Mouse (Mus musculus) limb, embryonic 10.5 days (tissue): Measurements from ENCODE around the gene Thsd4. TPM values are rescaled to one million over a fixed set of nuclear protein-coding genes. Genes with fewer than 3 reads are reported as not detected.

ENCODE experiments used
- DNase-seq: peaks from one replicate; pipeline ENCODE4 v3.0.0-alpha.2; 2017; ENCODE audit warnings: low spot score
- H3K27ac ChIP-seq: fragments of 300-500 bp; sonication (generic); 2 replicates; pipeline ENCODE4 v1.5.1; 2016; ENCODE audit warnings: mild to moderate bottlenecking
- H3K27me3 ChIP-seq: fragments of 300-500 bp; sonication (generic); 2 replicates; pipeline ENCODE4 v1.6.1; 2016; ENCODE audit warnings: low read depth, mild to moderate bottlenecking; ENCODE audit not compliant: poor library complexity, severe bottlenecking
- H3K36me3 ChIP-seq: fragments of 300-500 bp; sonication (generic); 2 replicates; pipeline ENCODE4 v1.6.1; 2016; ENCODE audit warnings: mild to moderate bottlenecking, moderate library complexity
- H3K4me1 ChIP-seq: fragments of 300-500 bp; sonication (generic); 2 replicates; pipeline ENCODE4 v1.6.1; 2016
- H3K4me3 ChIP-seq: fragments of 300-500 bp; sonication (generic); 2 replicates; pipeline ENCODE4 v1.5.1; 2016; ENCODE audit warnings: mild to moderate bottlenecking, moderate library complexity
- H3K9me3 ChIP-seq: fragments of 300-500 bp; sonication (generic); replicated peaks from 2 replicates; pipeline ENCODE4 v1.6.1; 2016; ENCODE audit warnings: mild to moderate bottlenecking
- WGBS: fragments of 180-500 bp; shearing (Covaris S2); methylation state at CpG from one replicate; pipeline ENCODE4 v1.1.7; 2016; 5-methylcytosine and 5-hydroxymethylcytosine counted together
- polyA plus RNA-seq: library from polyadenylated mRNA; unstranded; fragments of >200 nt; fragmentation: Nextera tagmentation; extraction: Ambion mirVana; gene quantifications from 2 replicates; pipeline ENCODE4 v1.2.1, GENCODE M21; 2016

Gene Thsd4
- polyA plus RNA-seq, 1 experiment from 2014 or later = 11.8 TPM

GRCm38 (mm10) chr9:60506136-60506535 lies 15.7 kb downstream of the Thsd4 start:
- H3K4me3 ChIP-seq = no peak overlapping the region
- no peaks in the 10 kb centered on the region for H3K36me3 ChIP-seq
- peaks cover 51% of the 10 kb centered on the region for H3K4me1 ChIP-seq
- H3K9me3 ChIP-seq = no peaks in the 10 kb centered on the region
- no peak for DNase-seq
- H3K27ac ChIP-seq = no peak overlapping the region
- WGBS = 48% methylated on average over 5 of the region's 5 CpGs
- peaks cover 15% of the 10 kb centered on the region for H3K27me3 ChIP-seq

- Histone ChIP-seq H3K4me1 (peaks cover 44% of the 10 kb centered on the region), H3K27ac (0 out of 2 replicates have a peak overlapping the region, but pooled peaks have one; percentile 17), H3K36me3 (no peaks in the 10 kb centered on the region), H3K27me3 (peaks cover 11% of the 10 kb centered on the region; the same call in 1 of the 2 replicates), H3K9me3 (no peaks in the 10 kb centered on the region), H3K4me3 (no peak overlapping the region)
- DNase-seq = no peak
- WGBS = 72% methylated on average over 14 of the region's 14 CpGs
These were observed 17.2 kb downstream of the Thsd4 start for GRCm38 (mm10) chr9:60504378-60505285.

DNA sequence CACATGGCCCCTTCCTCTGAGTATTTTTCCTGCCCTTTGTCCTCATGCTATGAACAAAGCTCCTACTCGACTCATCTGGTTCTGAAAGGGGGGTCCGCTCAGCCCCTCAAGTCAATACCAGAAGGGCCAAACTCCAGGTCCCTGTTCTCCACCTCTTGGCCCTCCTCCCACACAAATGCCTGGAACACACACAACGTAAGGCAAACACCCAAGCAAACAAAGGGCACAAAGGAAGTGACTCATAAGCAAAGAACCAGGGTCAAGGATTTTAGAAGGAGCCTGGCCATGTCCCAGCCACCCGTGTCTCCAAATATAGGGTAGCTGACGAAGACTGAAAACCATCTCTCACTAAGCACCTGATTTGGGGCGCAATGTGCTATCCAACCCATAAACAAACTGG lies 19.6 kb downstream of the Thsd4 start:
- Histone ChIP-seq H3K27ac (no peak overlapping the region), H3K27me3 (peaks cover 11% of the 10 kb centered on the region; the same call in 1 of the 2 replicates), H3K4me3 (no peak overlapping the region), H3K4me1 (peaks cover 38% of the 10 kb centered on the region), H3K9me3 (no peaks in the 10 kb centered on the region), H3K36me3 (no peaks in the 10 kb centered on the region)
- WGBS = 92% methylated on average over 6 of the region's 6 CpGs
- no peak for DNase-seq

DNA sequence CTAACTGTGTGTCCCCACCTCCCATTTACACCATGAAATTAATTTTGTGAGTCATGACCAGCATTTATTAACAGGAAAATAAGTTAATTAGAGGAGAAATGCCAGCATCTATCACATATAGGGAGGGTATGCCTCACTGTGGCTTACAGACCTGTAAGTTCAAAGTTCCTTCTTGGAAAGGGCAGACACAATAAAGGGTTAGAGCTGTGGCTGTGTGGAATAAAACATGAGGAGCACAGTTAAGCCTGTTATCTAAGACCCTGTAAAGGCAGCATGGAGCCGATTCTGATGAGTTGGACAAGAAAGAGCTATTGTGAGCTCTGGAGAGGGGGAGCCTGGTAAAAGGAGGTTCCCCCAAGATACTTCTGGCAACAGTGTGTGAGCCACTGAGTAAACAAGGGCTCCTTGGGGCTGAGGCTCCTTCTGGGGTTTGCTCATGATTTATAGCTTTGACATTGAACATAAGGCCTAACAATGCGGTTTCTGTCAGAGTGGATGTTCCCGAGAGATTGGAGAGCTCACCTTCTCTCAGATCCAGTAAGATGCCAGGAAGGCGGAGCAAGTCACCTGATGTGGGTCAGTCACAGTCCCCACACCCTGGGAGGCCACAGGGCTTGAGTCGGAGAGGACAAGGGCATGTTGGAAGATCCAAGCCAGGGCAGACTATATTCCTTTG lies 20.2 kb downstream of the Thsd4 start:
- Histone ChIP-seq H3K9me3 (no peaks in the 10 kb centered on the region), H3K36me3 (no peaks in the 10 kb centered on the region), H3K27ac (no peak overlapping the region), H3K27me3 (peaks cover 11% of the 10 kb centered on the region; the same call in 1 of the 2 replicates), H3K4me3 (no peak overlapping the region), H3K4me1 (peaks cover 32% of the 10 kb centered on the region)
- no peak for DNase-seq
- WGBS = 84% methylated on average over 5 of the region's 5 CpGs

- H3K27ac ChIP-seq = peak overlapping the region; percentile 70
- 53% methylated on average over 16 of the region's 16 CpGs for WGBS
- peaks cover 48% of the 10 kb centered on the region for H3K4me1 ChIP-seq
- no peaks in the 10 kb centered on the region for H3K27me3 ChIP-seq
- H3K36me3 ChIP-seq = no peaks in the 10 kb centered on the region
- 0 out of 2 replicates have a peak overlapping the region, but pooled peaks have one; percentile 10 for H3K4me3 ChIP-seq
- DNase-seq = peak; percentile 47
- H3K9me3 ChIP-seq = no peaks in the 10 kb centered on the region
These were observed 29.4 kb downstream of the Thsd4 start for GRCm38 (mm10) chr9:60492275-60492974.

DNA sequence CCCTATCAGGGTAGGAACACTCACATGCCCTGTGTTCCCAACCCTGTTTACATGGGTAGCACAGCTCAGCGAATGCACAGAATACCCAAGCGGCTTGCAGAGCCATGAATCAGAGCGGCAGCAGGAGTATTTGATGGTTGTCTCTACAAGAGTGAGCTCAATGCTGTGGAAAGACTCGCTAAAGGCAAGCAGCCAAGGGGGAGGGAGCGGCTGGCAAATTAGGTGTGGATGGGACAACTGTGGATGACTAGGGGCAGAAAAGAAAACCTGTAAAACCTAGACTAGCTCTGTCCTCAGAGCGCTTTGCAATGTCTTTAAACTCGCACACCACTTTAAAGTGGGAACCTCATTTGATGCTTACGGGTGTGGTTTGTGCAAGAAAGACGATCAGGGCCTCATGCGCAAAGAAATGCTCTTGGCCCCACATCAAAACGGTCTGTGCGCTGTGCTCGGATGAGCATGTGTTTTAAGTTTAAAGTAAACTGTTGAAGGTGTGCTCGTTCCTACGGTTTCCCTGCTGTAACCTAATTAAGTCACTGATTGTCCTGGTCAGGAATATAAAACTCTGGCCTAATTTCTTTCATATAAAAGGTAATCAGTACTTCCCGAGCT lies 30.3 kb downstream of the Thsd4 start:
- no peaks in the 10 kb centered on the region for H3K9me3 ChIP-seq
- 55% methylated on average over 16 of the region's 16 CpGs for WGBS
- H3K4me3 ChIP-seq = no peak overlapping the region
- H3K36me3 ChIP-seq = no peaks in the 10 kb centered on the region
- peaks cover 48% of the 10 kb centered on the region for H3K4me1 ChIP-seq
- no peak for DNase-seq
- no peaks in the 10 kb centered on the region for H3K27me3 ChIP-seq
- H3K27ac ChIP-seq = peak overlapping the region; percentile 70

- no peaks in the 10 kb centered on the region for H3K9me3 ChIP-seq
- H3K27me3 ChIP-seq = no peaks in the 10 kb centered on the region
- peaks cover 48% of the 10 kb centered on the region for H3K4me1 ChIP-seq
- no peak for DNase-seq
- H3K27ac ChIP-seq = peak overlapping the region; percentile 69; the same call in 1 of the 2 replicates
- 88% methylated on average over 8 of the region's 8 CpGs for WGBS
- H3K36me3 ChIP-seq = no peaks in the 10 kb centered on the region
- H3K4me3 ChIP-seq = no peak overlapping the region
These were observed 30.8 kb downstream of the Thsd4 start for GRCm38 (mm10) chr9:60491079-60491478.

GRCm38 (mm10) chr9:60488816-60489215 lies 33.0 kb downstream of the Thsd4 start:
- Histone ChIP-seq H3K36me3 (no peaks in the 10 kb centered on the region), H3K27ac (no peak overlapping the region), H3K4me3 (no peak overlapping the region), H3K4me1 (peaks cover 47% of the 10 kb centered on the region), H3K9me3 (no peaks in the 10 kb centered on the region), H3K27me3 (no peaks in the 10 kb centered on the region)
- DNase-seq = no peak
- WGBS = 64% methylated on average over 4 of the region's 4 CpGs

- H3K4me3 ChIP-seq = no peak overlapping the region
- H3K27me3 ChIP-seq = no peaks in the 10 kb centered on the region
- DNase-seq = no peak
- no peaks in the 10 kb centered on the region for H3K36me3 ChIP-seq
- 82% methylated on average over 4 of the region's 4 CpGs for WGBS
- H3K9me3 ChIP-seq = no peaks in the 10 kb centered on the region
- H3K27ac ChIP-seq = no peak overlapping the region; the same call in 1 of the 2 replicates
- peaks cover 24% of the 10 kb centered on the region for H3K4me1 ChIP-seq
These were observed 39.7 kb downstream of the Thsd4 start for GRCm38 (mm10) chr9:60482165-60482564.

- H3K27me3 ChIP-seq = no peaks in the 10 kb centered on the region
- H3K4me3 ChIP-seq = no peak overlapping the region
- H3K9me3 ChIP-seq = no peaks in the 10 kb centered on the region
- no peaks in the 10 kb centered on the region for H3K36me3 ChIP-seq
- H3K4me1 ChIP-seq = peaks cover 24% of the 10 kb centered on the region
- WGBS = 79% methylated on average over 3 of the region's 3 CpGs
- DNase-seq = no peak
- no peak overlapping the region for H3K27ac ChIP-seq
These were observed 41.8 kb downstream of the Thsd4 start for GRCm38 (mm10) chr9:60480052-60480451.

GRCm38 (mm10) chr9:60478806-60479205 lies 43.0 kb downstream of the Thsd4 start:
- no peaks in the 10 kb centered on the region for H3K36me3 ChIP-seq
- no peak overlapping the region for H3K27ac ChIP-seq
- no peaks in the 10 kb centered on the region for H3K27me3 ChIP-seq
- H3K4me3 ChIP-seq = no peak overlapping the region
- WGBS = 67% methylated on average over 6 of the region's 6 CpGs
- peaks cover 24% of the 10 kb centered on the region for H3K4me1 ChIP-seq
- no peak for DNase-seq
- H3K9me3 ChIP-seq = no peaks in the 10 kb centered on the region

- Histone ChIP-seq H3K36me3 (no peaks in the 10 kb centered on the region), H3K4me1 (peaks cover 24% of the 10 kb centered on the region), H3K4me3 (no peak overlapping the region), H3K27me3 (no peaks in the 10 kb centered on the region), H3K27ac (no peak overlapping the region), H3K9me3 (no peaks in the 10 kb centered on the region)
- no peak for DNase-seq
- WGBS = 61% methylated on average over 14 of the region's 14 CpGs
These were observed 43.7 kb downstream of the Thsd4 start for GRCm38 (mm10) chr9:60477991-60478750.
